Mouse (Mus musculus) spleen, postnatal 10 days (tissue): ENCODE measurements around the gene Urm1.
"Not testable (repeated sequence)": the region's sequence is repeated elsewhere in the genome, so short reads cannot be mapped to it uniquely, and the experiment has no call there.

Experiments used
- DNase-seq, 2 experiments: peaks; one replicate each; pipeline ENCODE4 v3.0.0; 2021 to 2022; ENCODE audit warnings: low spot score in 2 of 2

Gene Urm1

GRCm38 (mm10) chr2:29865125-29865524 is 45.2 kb downstream of the Urm1 start:
- DNase-seq: no peak

GRCm38 (mm10) chr2:29868949-29869645 is 49.2 kb downstream of the Urm1 start, which contains the start of gene Cercam:
Cercam (plus strand) TSS chr2:29869164.
- peak in 1 of 2 experiments; percentile 90 for DNase-seq

- DNase-seq: peak; percentile 81 to 86
These were observed 50.0 kb downstream of the Urm1 start for GRCm38 (mm10) chr2:29869646-29870451.

GRCm38 (mm10) chr2:29872581-29873295 is 52.9 kb downstream of the Urm1 start:
- no peak for DNase-seq

- no peak for DNase-seq
These were observed 53.9 kb downstream of the Urm1 start for GRCm38 (mm10) chr2:29873801-29874200.

- DNase-seq: no peak
These were observed 58.2 kb downstream of the Urm1 start for GRCm38 (mm10) chr2:29878061-29878460.

GRCm38 (mm10) chr2:29879191-29879590 is 59.3 kb downstream of the Urm1 start:
- DNase-seq: no peak

- DNase-seq: no peak
These were observed 60.3 kb downstream of the Urm1 start for GRCm38 (mm10) chr2:29879964-29880830.

- DNase-seq: not testable (repeated sequence)
These were observed 66.9 kb downstream of the Urm1 start for GRCm38 (mm10) chr2:29886659-29887292.

- DNase-seq: peak; percentile 100
These were observed 69.4 kb downstream of the Urm1 start, which contains the start of gene Odf2 for GRCm38 (mm10) chr2:29889066-29889944. Odf2 (plus strand) TSS chr2:29889221.

GRCm38 (mm10) chr2:29889991-29890833 is 70.3 kb downstream of the Urm1 start:
- DNase-seq: peak; percentile 89 to 91

- no peak for DNase-seq
These were observed 71.9 kb downstream of the Urm1 start for GRCm38 (mm10) chr2:29891773-29892172.
